Mouse (Mus musculus) midbrain, embryonic 12.5 days (tissue): ENCODE data around the gene Gsdma2. TPM values are rescaled to one million over a fixed set of nuclear protein-coding genes. Genes with fewer than 3 reads are reported as not detected.

Source experiments
- polyA plus RNA-seq: library from polyadenylated mRNA; unstranded; fragments of >200 nt; fragmentation: Nextera tagmentation; extraction: Ambion mirVana; gene quantifications from 2 replicates; pipeline ENCODE4 v1.2.1, GENCODE M21; 2016

Gsdma2 gene
- polyA plus RNA-seq, 1 experiment from 2014 or later, result not detected

Other genes with a start within 250 kb of the Gsdma2 start
- 9.0 and 9.3 TPM in 2 replicates for gene Pgap3, start 246.3 kb upstream of the Gsdma2 start, polyA plus RNA-seq
- 14.9 and 17.4 TPM in 2 replicates for gene Erbb2, start 234.3 kb upstream of the Gsdma2 start, polyA plus RNA-seq
- gene Mien1, start 207.8 kb upstream of the Gsdma2 start, polyA plus RNA-seq, result 158 and 163 TPM in 2 replicates
- gene Grb7, start 200.4 kb upstream of the Gsdma2 start, polyA plus RNA-seq, result 0.43 and 0.75 TPM in 2 replicates
- 0.27 TPM in 1 of 2 replicates, not detected in the other for gene Ikzf3, start 100.7 kb upstream of the Gsdma2 start, polyA plus RNA-seq
- gene Zpbp2, start 95.7 kb upstream of the Gsdma2 start, polyA plus RNA-seq, result 0.37 TPM in 1 of 2 replicates, not detected in the other
- gene Ormdl3, start 59.4 kb upstream of the Gsdma2 start, polyA plus RNA-seq, result 67.1 and 73.1 TPM in 2 replicates
- not detected in 2 replicates for gene Lrrc3c, start 48.5 kb upstream of the Gsdma2 start, polyA plus RNA-seq
- 0.68 and 1.2 TPM in 2 replicates for gene Gm12355, start 21.1 kb upstream of the Gsdma2 start, polyA plus RNA-seq
- not detected in 2 replicates for gene Gsdma3, start 20.4 kb upstream of the Gsdma2 start, polyA plus RNA-seq
- gene Gsdma, start 17.6 kb downstream of the Gsdma2 start, polyA plus RNA-seq, result not detected in 2 replicates
- 234 and 244 TPM in 2 replicates for gene Psmd3, start 35.8 kb downstream of the Gsdma2 start, polyA plus RNA-seq
- not detected in 2 replicates for gene Csf3, start 54.5 kb downstream of the Gsdma2 start, polyA plus RNA-seq
- gene Med24, start 82.7 kb downstream of the Gsdma2 start, polyA plus RNA-seq, result 96.5 and 97.7 TPM in 2 replicates
- gene Thra, start 93.9 kb downstream of the Gsdma2 start, polyA plus RNA-seq, result 45.3 and 47.6 TPM in 2 replicates
- gene Nr1d1, start 128.6 kb downstream of the Gsdma2 start, polyA plus RNA-seq, result 1.2 and 1.5 TPM in 2 replicates
- gene Msl1, start 148.8 kb downstream of the Gsdma2 start, polyA plus RNA-seq, result 38.6 and 42.4 TPM in 2 replicates
- gene Casc3, start 158.1 kb downstream of the Gsdma2 start, polyA plus RNA-seq, result 65.5 and 74.2 TPM in 2 replicates
- gene Rapgefl1, start 190.0 kb downstream of the Gsdma2 start, polyA plus RNA-seq, result 3.0 and 3.1 TPM in 2 replicates
- 4.9 TPM in 2 replicates for gene Wipf2, start 216.9 kb downstream of the Gsdma2 start, polyA plus RNA-seq